Mouse (Mus musculus) gastrocnemius, postnatal 4 days (tissue): Measurements from ENCODE around the gene Dolpp1. TPM values are rescaled to one million over a fixed set of nuclear protein-coding genes. Genes with fewer than 3 reads are reported as not detected.
"Not testable (repeated sequence)": the region's sequence is repeated elsewhere in the genome, so short reads cannot be mapped to it uniquely, and the experiment has no call there.

Experiments used
- DNase-seq, 2 experiments: peaks; one replicate each; pipeline ENCODE4 v3.0.0; 2021 to 2022; ENCODE audit warnings: low spot score in 2 of 2, mixed read lengths in 2 of 2
- total RNA-seq, 2 experiments: library from RNA; stranded (reverse); gene quantifications; 2 replicates each; pipeline ENCODE4 v1.2.3; 2021

The Dolpp1 gene
- total RNA-seq, 2 experiments from 2014 or later = 18.3 to 21.1 TPM

DNA sequence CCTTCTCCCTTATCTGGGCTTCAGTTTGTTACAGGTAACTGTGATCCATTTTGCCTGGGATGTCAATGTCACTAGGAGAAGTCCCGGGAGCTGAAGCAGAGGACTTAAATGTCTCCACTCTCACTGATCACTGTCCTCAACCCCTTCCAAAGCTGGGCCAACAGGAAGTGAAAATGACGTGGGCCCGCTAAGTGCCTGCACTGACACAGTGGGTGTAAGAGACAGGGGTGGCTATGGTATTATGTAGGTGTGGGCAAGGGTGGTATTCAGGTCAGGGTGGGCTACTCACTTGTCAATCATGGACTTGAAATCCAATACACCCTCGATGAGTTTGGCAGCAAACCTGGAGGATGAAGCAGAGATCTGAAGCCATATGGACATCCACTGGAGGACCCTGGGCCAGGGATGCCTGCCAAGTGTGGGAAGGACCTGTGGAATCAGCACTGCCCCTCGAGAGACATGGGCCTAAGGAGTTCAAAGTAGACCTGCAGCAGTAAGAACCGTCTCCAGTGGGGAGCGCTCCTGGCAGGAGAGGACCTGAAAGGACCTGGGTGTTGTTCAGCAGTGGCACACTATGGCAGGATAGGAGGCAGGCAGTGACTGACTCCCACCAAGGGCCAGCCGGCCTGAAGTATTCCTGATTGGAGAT is 16.5 kb downstream of the Dolpp1 start:
- no peak for DNase-seq

DNA sequence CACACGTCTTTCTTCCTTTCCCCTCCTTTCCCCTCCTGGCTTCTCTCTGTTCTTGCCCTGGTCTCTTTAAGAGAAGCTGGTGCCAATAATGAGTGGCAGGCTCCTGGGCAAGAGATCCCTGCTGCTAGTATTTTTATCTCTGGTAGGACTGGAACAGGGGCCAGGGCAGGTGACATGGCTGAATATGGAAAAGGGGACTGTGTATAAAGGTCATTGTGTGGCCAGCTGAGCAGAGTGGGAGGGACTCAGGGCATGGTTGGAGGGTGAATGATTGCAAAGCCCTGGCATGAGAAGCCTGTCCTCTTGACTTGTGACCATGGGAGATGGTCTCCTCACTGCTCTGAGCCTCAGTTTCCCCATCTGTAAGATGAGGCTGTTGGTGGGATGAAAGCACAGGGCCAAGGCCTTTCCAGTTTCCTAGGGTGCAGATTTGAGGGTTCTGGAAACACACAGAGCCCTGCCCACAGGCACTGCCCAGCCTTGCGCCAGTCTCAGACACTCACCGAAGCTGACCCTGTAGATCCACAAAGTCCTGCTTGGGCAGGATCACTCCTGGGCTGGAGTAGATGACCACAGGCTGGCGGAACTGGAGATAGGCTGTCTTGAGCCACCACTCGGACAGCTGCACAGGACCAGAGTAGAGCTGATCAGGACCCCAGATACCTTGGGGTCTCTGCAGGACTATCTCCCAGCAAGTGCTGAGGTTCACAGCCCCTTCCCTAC is 17.6 kb downstream of the Dolpp1 start:
- no peak for DNase-seq

DNA sequence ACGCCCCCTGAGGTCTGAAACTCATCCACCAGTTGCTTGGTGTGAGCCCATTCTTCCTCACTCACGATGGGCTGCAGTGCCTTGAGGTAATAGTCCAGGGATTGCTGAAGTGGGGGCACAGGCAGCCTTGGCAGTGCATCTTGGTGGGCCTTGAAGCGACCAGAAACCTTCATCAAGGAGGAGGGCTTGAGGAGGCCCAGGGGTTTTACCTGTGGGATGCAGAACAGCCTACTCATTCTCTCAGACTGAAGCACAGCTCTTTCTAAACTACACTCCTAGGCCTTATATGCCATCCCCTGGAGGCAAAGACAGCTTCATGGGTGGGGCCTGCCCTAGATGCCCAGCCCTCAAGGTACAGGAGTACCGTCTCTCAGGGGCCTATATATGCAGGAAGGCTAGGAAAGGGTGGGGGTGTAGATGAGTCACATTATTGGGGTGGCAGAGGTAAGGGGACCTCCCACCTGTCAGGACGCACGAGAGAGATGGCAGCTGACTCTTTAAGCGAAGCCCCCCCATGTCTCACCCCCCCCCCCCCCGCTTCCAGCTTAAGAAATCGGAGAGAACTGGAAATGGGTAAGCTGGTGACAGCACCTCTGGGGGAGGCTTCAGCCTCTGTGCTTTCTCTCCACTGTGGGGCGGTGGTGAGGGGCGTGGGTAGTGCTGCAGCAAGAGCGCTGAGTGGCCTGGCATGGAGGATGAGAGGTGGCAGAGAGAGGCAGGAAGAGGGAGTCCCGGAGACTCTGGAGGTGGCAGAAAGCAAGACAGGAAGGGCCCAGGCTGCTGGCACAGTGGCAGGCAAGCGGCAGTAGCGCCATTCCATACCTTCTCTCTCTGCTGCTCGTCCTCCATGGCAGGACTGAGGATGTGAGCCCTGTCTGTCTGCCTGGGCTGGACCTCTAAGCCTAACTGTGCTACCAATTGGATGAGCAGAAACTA is 21.3 kb downstream of the Dolpp1 start:
- DNase-seq = no peak

DNA sequence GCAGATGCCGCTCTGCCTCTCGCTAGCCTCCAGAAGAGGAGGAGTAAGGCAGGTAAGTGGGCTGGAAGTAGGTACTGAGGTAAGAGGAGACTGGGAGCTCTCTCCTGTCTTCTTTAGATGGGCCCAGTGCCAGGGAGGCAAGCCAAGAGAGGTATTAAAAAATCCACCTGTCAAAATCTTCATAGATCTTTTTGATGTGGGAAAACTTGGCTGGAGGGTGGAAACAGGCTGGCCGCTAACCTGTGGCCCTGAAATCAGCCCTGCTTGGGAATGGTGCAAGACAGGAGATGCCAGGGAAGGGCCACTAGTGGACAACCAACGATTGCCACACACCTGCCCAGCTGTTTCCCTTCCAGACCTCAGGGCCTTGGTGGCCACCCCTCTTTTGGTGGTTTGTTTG is 22.0 kb downstream of the Dolpp1 start:
- DNase-seq = no peak

DNA sequence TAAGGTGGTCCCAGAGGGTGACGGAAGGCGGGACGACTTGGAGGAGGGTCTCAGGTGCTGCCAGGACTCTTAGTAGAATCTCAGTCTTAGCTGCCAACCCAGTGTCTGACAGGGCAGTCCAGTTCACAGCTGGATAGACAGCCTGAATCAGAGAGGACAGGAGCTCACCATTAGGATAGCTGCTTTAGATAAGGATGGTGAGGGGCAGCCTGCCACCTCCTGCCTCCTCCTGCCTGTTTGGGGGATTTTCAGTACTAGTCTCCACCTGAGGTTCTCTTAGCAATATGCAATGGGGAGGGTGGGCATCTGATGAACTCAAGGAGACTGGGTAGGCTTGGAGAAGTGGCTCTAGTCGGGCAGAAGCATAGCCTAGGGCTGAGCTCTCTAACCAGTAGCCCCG is 22.6 kb downstream of the Dolpp1 start:
- no peak for DNase-seq

DNA sequence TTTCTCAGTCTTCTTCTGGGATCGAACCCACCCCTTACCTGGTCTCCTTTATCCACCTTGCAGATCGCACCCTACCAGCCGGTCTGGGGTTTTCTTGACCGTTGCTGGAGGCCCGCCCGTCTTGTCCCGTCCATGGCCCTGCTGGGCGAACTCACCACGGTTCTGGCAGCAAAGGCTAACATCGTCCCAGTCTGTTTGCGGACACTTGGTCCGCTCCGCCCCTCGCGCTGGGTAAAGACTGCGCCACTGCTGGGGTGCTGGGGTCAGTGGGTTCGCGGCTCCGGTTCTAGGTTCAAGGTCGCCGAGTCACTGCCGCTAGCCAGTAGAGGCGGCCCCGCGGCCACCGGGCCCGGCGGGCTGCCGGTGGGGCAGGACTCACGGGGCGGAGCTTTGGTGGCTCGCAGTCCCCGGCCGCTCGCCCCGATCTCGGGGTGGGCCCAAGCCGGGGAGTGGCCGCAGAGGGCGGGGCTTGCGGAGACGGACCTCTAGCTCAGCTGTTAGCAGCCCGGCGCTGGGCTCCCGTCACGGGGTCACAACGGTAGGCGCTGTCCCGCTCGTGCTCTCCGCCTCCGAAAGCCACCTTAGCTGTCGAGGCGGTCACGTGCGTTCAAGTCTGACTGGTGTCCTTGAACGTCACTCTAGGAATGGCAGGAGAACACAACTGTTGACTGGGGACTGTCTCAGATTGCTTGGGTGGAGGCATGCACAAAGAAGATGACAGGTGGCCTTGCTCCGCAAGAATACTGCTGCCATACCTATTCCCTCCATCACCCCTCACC is 23.3 kb downstream of the Dolpp1 start, which contains the start of gene Crat:
Gene Crat, minus strand, starts transcription at position 657 of the 779 bp plus-strand sequence.
- peak; percentile 87 to 95 for DNase-seq

DNA sequence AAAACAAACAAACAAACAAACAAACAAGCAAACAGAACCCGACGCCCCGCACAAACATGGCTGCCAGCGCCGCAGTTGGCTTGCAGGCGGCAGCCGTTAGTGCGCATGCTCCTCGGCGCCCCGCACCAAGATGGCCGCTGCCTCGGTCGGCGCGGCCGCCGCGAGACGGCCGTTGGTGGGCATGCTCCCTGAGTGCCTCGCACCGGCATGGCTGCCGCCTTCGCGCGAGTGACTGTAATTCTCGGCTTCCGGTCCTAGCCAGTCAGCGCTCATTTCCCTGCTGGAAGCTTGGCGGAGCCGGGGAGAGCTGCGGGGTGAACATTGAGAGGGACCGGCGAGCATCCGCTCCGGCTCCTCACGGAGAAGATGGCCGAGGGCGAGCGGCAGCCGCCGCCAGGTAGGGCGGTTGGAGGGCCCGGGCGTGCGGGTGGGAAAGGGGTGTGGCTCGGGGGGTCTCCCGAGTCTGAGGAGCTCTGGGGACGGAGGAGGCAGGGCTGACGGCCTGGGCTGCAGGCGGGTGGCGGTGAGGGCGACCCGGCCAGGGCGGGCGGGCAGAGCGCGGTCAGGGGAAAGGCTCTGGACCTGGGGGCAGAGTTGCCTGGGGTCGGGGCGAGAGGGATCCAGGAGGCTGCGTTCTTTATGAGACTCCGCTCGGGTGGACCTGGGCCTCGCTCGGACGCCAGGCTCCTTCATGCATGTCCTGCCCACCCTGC is 24.0 kb downstream of the Dolpp1 start, which contains the start of gene Ptpa:
Gene Ptpa, plus strand, starts transcription at position 104 of the 713 bp plus-strand sequence.
- peak; percentile 83 to 94 for DNase-seq

DNA sequence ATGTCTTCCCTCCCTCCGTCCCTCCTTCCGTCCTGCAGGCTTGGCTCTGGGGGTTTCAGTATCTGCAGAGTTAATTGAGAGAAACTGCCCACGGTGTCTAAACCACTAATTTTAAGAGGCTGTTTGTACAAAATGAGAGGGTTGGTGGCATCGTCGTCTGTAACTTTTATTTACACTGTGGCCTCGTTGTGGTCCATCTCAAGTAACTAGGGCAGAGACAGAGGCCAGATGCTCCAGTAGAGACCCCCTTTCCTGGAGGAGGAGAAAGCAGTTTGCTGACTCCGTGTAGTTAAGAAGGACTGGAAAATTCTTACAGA is 24.6 kb downstream of the Dolpp1 start:
- DNase-seq = no peak

DNA sequence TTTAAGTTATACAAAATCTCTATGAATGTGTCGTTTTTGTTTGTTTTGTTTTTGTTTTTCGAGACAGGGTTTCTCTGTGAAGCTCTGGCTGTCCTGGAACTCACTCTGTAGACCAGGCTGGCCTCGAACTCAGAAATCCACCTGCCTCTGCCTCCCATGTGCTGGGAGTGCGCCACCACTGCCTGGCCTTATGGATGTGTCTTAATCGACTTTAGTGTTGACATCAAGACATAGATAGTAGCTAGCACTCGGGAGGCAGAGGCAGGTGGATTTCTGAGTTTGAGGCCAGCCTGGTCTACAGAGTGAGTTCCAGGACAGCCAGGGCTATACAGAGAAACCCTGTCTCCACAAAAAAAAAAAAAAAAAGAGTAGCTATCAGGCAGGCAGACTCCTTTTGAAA is 25.1 kb downstream of the Dolpp1 start:
- not testable (repeated sequence) for DNase-seq

DNA sequence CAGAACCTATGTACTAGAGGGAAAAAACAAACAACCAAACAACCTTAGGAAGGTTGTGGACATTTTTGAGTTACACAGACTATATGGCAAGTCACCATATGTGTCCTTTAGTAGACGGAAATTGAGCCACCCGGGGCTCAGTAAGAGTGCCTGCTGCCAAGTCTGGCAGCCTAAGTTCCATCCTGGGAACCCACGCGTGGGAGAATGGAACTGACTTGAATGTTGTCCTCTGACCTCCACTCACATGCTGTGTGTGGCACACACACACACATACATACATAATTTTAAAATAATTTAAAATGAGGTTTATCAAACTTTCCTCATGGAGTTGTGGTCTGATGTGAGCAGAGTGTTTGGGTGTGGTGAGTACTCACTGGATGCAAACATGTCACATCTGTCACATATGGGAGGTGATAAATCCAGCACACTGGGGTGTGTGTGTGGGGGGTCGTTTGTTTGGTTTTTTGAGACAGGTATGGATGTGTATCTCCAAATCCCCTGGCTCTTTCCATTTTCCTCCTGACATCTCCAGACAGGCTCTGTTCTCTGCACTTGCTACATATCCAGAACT is 25.6 kb downstream of the Dolpp1 start:
- DNase-seq = no peak

DNA sequence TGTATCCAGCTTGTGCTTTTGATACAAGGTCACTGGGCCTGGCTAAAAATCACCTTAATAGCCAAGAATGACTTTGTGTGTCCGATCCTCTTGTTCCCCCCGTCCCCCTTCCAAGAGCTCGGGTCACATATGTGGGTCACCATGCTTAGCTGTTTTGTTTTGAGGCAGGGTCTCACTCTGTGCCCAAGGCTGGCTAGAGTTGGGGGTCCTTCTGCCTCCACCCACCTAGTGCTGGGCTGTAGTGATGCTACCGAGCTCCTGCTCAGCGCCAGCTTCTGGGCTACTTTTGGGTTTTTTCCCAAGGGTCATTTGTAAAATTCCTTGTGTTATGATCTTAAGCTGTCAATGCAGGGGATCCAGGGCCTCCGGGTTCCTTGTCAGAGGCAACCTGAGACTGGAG is 26.2 kb downstream of the Dolpp1 start:
- no peak for DNase-seq

DNA sequence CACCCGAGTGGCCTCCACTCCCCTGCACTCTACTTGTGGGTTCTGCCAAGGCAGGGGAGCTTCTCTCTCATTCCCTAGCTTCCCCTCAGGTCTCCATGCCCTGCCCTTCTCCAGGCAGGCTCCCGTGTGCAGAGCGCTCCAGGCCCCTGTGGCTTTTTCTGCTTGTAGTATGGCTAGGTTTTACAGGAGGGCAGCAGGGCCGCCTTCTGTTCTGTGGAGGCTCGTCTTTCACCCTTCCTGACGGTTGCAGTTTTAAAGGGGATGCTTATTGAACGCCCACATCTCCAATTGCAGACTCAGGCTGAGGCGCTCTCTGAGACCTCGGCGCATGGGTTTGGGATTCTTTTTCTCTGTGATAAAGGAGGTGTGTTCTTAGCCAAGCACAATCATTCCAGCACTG is 27.1 kb downstream of the Dolpp1 start:
- DNase-seq = no peak

DNA sequence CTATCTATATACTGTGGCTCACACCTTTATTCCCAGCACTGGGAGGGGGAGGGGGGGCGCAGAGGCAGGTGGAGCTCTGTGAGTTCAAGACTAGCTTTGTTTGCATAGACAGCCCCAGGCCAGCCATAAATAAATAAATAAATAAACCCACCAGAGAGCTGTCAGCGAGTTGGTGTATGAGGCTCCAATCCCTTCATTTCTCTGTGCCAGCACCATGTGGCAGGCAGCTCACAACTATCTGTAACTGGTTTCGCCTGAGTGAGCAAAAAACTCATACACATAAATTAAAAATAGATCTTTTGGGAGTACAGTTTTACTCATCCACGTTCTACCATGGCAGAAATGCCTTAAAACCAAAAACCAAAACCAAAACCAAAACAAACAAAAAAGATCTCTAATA is 29.4 kb downstream of the Dolpp1 start:
- DNase-seq = no peak

DNA sequence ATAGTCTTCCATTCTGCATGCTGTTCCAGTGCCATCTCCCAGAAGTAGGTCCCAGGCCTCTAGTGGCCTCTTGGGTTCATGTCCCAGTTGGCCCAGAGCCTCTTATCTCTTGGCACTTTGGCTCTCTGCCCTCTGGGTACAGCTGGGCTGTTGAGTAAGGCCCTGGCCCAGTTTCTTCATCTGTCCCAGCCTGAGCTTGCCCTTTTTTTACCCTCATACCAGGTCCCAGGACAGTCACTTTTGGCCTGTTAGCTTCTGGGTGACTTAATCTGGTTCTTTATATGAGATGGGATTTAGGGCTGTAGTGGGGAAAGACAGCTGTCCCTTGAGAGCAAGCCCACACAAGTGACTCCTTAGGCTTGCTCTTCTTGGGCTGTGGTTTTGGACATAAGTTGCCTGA is 37.1 kb downstream of the Dolpp1 start:
- no peak for DNase-seq

DNA sequence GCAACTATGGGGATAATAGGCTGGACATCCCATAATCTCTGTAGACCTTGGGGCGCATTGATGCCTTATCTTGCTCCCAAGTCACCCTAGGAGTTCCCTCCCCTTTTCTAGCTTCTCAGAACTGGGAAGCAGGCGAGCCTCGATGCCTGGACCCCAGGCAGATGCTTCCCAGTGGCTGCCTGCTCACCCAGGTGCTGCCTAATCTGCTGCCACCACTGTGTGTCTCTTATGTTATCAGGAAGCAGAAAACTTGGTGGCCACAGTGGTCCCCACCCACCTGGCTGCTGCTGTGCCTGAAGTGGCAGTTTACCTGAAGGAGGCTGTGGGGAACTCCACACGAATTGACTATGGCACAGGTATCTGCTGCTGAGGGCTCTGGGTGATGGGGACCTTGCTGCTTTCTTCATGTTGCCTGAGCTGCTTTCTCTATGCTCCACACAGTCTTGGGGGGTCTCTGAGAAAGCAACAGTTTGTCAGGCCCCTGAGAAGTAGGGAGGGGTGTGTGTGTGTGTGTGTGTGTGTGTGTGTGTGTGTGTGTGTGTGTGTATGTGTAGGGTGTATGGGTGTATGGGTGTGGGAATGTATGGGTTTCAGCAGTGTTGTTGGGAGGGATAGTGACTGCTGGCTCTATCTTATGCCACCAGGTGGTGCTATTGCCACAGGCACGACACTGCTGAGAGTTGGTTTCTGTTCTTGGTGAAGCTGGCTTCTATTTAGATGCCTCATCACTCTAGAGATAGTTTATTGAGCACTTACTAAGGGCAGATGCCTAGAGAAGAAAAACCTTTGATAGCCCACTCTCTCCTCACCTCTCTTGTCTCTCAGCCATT is 43.5 kb downstream of the Dolpp1 start:
- peak in 1 of 2 experiments; percentile 69 for DNase-seq

DNA sequence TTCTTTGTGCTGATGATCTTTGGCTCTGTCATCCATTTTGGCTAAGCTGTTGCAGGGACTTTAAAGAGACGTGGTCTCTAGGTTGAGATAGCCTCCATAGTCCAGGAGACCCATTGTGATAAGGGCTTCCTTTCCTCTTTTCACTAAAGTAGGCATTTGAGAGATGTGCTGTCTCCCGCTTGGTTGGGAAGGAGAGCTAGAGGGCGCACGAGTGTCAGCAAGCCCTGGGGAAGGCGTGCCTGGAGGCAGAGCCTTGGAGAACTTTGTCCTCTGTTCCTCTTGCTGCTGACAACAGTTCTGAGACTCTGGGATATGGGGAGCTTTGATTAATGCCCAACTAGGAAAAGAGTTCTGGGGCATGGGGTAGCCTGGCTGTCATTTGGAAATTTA is 44.1 kb downstream of the Dolpp1 start:
- no peak for DNase-seq

DNA sequence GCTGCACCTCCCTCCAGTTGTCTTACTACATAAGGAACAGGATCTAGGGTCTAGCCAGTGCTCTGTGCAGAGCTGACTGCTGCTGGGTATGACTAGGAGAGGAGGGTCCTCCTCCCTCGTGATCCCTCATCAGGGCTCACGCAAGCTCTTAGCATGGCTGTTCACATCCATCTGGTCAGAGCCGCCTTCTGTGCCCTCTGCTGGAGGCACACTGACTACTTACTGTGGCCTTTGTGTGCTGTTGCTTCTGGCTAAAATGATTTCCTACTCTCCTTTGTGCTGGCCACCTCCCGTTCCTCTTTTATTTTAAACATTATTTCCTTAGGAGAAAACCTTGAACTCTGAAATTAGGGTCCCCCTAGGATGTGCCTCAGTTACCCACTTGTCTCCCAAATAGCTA is 44.8 kb downstream of the Dolpp1 start:
- DNase-seq = no peak

DNA sequence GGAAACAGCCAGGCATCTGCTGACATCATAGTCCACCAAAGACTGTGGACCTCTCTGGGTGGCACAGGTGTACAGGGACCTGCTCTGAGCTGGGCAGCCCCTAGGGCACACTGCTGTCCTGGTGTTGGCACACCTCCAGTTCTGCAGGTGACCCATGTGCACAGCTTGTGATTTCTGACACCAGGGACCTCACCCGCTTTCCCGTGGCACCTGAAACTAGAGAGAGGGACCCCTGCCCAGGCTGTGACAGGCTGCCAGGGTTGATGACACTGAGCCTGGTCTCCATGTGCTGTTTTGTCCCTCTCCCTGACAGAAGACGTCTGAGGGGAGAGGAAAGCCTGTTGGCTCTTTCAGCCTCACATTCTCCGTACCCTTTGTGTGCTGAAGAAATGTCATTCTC is 45.7 kb downstream of the Dolpp1 start:
- no peak for DNase-seq

DNA sequence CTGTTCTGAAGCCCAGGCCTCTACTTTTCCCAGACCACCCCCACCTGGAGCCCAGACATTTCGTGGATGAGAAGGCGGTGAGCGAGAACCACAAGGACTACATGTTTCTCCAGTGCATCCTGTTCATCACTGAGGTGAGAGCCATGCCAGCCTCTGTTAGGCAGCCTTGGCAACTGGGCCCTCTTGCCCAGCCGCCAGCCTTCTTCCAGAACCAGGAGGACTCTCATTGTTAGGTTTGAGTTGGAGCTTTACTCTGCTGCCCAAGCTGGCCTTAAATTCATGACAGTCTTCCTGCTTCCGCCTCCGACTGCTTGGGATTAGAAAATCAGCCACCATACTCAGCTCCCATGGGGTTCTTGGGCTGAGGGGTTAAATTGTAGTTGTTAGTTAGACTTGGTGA is 47.6 kb downstream of the Dolpp1 start:
- no peak for DNase-seq
